Mouse (Mus musculus) heart, adult 11 months (tissue): ENCODE results near the gene Gadl1.

Experiments used
- DNase-seq: peaks from one replicate; pipeline ENCODE4 v3.0.0; 2022

Gadl1 gene

DNA sequence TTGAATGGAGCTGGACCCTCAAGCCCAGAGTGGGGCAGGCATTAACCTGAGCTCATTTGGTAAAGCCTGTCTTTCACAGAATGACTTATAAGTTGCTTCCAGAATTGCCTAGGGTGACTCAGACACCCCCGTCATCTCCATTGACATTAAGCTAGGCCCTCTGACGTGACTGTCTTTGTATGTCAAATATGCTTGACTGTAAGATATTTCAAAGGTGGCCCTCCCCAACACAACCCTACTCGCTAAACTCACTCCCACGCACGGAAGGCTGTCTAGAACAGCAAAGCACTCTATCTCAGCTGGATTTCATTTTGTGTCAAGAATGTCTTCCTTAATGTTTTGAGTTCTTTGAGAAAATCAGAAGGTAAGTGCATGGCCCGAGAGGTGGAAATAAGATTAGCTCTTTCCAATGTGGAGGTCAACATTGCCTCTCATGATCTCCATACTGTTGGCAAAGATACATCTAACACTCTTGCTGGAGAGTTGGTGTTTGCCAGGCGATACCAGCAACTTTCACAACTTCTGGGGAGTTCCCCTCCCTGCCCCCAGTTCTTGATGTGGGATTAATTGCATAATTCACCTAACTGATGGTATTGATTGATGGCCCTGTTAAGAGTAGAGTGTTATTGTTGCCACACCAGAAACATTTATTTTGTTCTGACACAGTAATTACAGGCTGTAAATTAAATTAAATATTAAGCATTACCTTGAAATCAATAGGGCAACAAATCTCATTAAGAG is 182.0 kb downstream of the Gadl1 start:
- DNase-seq = no peak

DNA sequence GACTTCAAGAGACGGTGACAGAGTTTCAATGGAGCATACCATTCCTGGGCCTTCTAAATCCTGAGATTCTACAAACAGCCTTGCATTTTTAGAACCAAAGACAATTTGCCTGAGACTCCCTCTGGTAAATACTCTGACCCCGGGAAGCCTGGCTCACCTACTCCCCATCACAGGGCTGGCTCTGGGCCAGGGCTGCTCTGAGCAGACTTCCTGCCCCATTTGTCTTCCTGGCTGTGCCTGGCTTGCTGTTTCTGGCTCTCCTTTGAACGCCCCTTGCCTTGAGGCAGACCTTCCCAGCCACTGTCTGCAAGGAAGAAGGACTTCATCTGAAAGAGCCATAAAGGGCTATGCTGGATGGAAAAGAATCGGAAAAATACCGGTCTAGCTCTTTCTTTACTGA is 182.7 kb downstream of the Gadl1 start:
- DNase-seq = peak; percentile 96

DNA sequence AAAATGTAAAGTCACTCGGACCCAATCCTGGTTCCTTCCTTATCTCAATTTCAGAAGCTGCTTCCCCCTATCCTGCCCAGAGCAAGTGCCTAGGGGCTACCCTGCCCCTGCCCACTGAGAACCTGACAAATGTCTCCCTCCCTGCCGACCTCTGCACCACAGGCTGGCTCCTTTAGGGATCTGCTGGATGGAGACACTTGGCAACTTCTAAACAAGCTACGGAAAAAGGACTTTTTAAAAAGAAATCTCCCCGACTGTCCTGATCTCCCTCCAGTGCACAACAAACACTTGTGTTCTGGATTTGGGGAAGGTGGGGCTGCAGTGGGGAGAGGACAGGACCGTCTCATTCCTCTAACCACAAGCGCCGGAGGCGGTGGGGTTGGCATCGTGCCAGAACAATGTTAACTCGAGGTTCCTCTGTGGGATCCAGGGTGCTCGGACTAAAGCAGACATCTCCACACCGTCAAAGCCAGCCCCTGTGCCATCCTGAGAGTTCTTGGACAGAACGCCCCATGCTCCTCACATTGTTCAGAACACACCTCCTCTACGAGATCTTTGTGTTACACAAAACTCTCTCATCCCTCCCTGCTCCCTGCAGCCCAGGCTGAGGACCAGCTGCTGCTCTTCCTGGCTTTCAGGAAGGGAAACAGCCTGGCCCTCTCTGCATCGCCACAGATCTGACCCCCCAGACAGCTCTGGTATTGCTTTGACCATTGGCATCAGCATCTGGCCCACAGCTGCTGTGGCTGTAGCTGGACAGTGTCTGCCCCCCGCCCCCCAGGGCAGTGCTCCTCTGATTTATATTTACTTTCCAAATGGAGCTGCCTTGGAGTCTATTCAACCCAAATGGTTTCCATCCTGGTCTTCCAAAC is 189.7 kb downstream of the Gadl1 start:
- DNase-seq = peak; percentile 97

DNA sequence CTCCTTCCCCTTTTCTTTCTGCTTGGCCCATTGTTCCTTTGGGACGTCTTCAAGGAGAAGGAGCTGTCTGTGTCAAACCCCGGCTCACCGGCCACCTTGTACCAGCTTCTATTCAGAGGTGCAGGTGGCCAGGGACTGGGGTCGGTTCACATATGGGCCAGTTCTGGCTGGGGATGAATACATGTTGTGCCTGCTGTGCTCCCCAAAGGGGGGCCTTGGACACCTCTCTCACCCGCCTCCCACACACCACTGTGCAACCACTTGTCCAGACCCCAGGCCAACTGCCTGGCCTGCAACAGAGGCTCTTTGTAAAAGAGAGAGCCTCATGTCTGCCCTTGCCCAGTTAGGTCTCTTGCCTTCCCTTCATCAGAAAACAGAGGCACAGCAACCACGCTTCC is 190.3 kb downstream of the Gadl1 start:
- DNase-seq = peak; percentile 95

DNA sequence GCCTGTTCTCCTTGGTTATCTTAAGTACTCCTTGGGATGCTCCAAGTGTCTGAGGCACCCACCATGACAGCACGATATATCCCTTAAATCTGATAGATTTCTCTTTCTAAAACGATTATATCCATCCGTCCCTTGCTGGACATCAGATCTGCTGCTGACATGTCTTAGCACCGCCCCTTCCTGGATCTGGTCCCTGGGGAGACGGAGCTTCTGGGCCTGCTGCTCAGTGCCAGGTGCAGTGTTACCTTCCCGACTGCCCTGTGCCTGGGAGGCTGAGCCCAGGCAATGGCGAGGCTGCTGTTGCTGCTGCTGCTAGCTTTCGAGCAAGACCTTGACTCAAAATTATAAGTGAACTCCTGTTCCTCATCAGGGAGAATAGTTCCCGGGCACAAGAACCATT is 190.8 kb downstream of the Gadl1 start:
- DNase-seq = no peak

DNA sequence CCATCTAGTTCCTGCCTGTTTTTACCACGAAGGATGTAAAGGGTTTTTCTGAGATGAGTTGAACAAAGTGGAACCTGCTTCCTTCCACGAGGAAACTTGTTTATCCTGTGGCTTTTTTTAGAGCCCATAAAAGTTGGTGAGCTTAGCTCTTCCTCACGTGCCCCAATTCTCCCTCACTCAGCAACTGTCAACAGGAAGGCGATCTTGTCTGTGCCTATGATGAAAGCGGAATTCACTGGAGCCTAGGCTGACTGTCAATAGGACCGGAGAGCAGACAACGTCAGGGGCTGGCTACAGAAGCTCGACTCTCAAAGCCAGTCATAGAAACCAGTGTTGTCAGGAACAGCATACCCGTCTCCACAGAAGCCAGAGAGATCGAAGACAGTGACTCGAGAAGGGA is 192.6 kb downstream of the Gadl1 start:
- DNase-seq = peak; percentile 97

DNA sequence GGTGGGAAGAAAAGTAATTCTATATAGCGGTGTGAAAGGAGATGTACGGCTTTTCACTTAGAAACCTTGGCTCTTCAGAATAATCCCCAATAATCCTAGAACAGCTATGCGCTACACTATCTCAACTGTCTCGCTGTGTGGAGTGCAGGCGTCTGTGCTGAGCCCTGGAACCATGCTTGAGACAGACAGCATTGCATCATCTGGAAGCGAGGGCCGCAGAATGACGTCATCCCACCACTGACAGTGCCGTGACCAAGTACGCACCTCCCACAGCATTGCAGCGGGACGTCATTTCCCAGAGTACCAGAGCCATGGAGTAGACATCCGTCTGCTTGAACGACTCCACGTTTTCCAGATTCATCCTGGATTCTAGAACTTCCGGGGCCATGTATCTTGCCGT is 195.5 kb downstream of the Gadl1 start:
- DNase-seq = no peak

DNA sequence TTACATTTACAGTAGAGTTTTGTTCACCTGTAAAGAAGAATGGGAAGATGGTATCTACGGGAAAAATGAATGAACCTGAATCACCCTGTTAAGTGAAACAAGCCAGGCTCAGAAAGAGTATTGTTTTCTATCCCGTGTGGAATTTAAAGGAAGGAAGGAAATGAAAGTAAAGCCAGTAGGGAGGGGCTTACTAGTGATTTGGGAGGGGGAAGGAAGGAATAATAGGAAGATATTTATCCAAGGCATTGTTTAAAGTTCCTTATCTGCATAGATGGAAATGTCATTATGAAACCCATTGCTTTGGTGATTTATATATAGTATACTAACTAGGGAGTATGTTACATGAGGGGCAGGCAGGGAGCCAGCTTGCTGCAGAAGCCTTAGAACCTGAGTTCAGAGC is 199.5 kb downstream of the Gadl1 start:
- DNase-seq = no peak

DNA sequence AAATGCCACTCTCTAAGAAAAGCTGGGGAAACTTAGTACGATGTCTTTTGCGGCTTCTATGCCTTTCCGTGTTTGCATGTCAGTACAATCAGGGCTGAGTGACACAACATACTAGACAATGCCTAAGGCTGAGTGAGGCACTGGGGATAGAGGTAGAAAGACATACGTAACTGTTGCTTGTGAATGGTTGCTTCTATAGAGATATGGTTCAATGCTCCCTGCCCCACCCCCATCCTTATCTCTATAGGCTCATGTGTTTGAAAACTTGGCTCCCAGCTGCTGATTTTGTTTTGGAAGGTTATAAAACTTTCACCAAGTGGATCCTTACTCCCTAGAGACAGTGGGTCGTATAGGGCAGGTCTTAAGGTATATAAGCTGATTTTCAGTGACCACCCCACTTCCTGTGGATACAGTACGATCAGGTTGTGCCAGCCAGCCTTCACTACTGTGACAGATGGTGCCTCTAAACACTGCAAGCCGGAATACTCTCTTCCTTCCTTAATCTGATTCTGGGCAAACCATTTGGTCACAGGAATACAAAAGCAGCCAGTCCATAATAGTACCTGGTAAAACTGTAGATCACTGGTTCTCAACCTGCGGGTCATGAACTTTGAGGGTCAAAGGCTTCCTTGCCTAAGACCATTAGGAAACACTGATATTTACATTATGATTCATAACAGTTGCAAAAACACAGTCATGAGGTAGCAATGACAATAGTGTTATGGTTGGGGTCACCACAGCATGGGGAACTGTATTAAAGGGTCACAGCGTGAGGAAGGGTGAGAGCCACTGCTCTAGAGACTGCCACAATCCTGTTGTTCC is 202.1 kb downstream of the Gadl1 start:
- DNase-seq = no peak

DNA sequence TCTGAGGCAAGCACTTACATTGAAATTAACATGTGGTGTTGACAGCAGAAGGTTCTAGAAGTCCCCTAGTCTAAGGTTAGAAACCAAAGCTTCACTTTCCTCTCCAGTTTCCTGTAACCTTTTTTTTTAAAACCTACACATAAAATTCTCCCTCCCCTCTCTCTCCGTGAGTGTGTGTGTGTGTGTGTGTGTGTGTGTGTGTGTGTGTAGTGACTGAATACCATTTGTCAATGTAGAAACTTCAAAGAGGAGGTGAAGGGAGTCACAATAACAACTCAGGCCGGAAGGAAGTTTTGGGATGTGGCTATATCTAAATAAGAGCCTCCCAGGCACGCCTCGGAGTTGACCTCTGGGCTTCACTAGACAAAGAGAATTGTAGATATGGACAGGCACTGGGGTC is 205.1 kb downstream of the Gadl1 start:
- peak; percentile 96 for DNase-seq

DNA sequence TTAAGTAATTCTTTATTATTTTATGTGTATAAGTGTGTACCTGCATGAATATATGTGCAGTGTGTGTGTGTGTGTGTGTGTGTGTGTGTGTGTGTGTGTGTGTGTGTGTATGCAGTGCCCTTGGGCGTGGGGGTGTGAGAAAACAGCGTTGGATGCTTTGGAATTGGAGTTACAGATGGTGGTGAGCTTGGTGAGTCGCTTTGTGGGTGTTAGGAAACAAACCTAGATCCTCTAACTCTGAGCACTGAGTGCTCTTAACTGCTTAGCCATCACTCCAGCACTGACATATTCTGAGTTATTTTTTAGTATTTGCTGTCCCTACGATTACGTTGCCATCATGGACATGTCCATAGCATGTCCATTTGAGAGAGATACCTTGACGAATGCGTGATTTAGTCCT is 206.6 kb downstream of the Gadl1 start:
- DNase-seq = no peak

DNA sequence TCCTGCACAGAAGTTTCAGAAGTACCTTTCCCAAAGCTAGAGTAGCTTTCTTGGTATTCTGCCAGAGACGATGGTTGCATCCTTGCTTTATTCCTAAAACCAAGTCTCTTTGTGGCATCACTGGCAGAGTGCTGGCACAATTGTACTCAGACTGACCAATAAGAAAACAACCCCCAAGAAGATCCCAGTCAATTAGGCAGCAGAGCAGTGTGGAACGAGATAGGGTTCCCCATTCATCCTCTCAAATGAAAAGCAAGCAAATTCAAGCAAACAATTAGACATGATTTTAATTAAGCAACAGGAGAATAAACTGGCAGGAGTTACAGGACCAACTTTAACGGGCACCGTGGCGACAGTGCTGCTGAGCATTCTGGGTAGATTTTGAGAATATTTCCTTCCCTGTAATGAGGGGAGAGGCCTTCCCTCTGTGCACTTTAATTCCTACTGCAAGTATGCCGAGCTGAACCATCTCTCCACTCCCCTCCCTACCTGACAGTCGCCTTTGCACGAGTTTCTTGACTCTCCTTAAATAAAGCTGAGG is 209.1 kb downstream of the Gadl1 start:
- no peak for DNase-seq

DNA sequence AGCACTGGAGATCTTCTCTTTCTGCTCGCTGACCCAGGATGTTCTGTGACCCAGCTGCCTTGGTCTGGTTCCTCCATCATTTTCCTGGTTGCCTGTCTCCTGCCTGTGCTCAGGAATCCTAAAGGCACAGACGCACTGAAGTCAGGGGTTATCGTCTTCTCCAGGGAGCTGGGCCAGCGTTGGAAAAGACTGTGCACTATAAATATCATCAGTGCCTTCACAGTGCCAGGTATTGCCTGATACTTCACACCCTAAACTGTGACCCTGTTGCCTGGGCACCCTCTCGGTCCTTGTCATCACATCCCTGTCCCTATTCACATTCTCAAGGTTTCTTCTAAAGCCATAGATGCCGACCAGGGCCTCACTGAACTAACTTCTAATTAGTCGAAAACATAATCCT is 210.7 kb downstream of the Gadl1 start:
- DNase-seq = peak; percentile 94

DNA sequence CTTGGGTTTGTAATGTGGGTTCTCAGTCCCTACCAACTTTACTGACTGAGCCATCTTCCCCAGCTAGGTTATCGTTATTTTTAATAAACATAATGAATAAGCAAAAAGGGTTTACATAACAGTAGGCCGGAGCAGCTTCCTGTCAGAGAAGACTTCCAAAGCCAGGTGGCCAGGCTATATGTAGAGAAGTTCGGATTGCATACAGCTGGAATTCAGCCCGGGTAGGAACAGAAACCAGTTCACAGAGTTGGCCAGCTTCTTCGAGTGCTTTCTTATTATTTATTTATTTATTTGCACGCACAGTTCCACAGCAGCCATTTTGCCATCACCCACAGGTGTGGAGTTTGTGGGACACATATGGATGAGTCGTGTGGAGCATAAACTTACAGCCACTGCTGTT is 212.2 kb downstream of the Gadl1 start:
- DNase-seq = no peak

DNA sequence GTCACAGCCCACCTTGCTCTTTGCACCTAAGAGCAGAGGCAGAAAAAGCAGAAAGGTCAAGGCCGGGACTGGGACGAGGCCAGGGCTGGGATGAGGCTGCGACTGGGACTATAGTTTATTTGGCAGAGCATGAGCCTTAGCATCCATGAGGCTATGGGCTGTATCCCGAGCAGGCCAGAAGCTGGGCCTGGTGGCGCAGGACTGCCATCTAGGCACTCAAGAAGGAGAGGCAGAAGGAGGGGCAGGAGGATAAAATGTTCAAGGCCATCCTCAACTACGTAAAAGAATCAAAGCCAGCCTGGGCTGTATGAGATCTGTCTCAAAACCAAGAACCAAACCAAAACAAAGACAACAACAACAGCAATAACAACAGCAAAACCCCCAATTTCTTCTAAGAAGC is 213.3 kb downstream of the Gadl1 start:
- no peak for DNase-seq

DNA sequence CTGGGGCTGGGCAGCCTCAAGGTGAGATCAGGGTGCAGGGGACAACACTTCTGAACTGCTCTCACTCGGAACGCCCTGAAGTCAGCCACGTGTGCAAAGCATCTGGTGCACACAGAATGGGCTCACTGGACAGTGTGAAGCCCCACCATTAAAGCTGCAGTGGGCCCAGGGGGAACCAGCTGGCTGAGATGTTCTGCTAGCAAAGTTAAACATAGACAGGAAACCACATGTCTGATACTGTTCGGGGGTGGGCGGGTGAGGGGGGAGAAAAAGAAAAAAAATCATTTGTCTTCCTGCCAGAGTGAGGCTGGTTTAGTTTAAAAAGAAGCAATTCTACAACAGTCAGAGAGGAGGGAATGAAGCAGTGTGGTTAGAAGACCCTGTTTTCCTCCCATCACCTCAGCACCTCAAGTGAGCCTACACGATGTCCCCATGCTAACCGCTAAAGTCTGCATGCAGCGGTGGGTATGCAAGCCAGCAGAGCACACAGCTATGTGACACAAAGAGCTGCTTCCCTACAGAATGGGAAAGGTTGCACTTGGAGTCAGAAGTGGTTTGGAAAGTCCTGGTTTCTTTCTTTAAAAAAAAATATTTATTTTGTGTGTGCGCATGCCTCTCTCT is 213.8 kb downstream of the Gadl1 start:
- DNase-seq = peak; percentile 97
